Mouse (Mus musculus): ENCODE results near the gene Son.

Gene Son

GRCm38 (mm10) chr16:91688619-91689334 is 41.5 kb downstream of the Son start, which contains the start of gene Donson:
Gene Donson (minus strand): TSS chr16:91688770.
- peak; percentile 93 for DNase-seq

- no peak for DNase-seq
These were observed 42.5 kb downstream of the Son start for GRCm38 (mm10) chr16:91689791-91690190.

DNA sequence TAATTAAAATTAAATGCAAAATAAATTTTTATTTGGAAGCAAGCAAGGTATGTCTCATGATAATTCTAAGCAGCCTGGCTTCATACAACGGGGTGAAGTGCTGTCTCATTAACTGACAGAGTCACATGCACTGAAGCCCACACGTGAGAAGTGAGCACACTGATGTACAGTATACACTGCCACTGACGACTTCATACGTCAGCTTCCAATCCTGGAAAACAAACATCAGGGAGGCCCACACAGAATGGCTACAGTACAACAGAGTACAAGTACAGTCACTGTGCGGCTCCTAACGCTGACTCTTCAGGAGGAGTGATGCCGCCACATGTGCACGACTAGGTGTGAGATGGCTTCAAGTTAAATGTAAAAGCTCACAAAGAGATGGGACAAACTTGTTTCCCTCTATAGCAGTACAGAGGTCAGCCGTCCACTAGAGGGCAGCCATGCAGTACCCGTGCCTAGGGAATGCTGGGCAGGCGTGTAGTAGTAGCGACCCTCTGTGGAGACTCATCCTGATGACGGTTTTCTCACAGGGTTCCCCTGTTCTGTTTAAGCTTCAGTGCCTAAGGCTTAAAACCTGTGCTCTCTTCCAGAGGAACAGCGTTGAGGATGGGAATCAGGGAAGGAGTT is 47.3 kb downstream of the Son start:
- peak; percentile 61 for DNase-seq

GRCm38 (mm10) chr16:91695108-91695755 is 47.9 kb downstream of the Son start:
- DNase-seq, result no peak

DNA sequence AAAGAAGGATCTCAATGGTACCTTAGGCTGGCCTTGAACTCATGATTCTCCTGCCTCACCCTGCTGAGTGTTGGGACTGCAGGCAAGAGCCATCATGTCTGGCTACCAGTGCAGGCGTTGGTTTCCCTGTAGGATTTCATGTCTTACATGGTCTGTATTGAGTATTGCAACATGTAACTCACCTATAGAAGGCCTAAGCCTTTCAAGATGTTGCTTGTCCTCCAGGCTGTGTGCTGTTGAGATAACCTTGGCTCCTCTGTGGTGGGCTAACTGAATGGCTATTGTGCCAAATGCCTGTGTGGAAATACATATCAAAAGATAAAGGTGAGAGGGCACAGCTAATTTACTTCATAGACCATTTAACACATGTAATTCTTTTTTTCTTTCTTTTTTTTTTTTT is 51.7 kb downstream of the Son start:
- no peak for DNase-seq

DNA sequence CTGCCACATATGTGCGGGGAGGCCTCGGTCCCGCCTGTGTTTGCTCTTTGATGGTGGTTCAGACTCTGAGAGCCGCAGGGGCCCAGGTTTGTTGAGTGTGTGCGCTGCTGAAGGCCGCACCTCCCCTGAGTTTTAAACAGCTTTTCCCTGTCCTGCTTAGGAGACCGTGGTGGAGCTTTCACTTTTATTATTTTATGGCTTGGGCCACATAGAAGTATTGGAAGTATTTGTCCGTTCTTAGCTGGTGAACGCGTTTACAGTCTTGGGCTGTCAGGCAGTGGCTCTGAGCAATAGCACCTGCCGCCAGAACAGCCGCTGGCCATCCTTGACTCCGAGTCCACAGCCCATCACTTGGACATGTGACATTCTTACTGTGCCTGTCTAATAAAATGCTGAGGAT is 54.6 kb downstream of the Son start:
- no peak for DNase-seq

- no peak for DNase-seq
These were observed 55.5 kb downstream of the Son start for GRCm38 (mm10) chr16:91702771-91703188.

- no peak for DNase-seq
These were observed 57.5 kb downstream of the Son start for GRCm38 (mm10) chr16:91704603-91705340.

DNA sequence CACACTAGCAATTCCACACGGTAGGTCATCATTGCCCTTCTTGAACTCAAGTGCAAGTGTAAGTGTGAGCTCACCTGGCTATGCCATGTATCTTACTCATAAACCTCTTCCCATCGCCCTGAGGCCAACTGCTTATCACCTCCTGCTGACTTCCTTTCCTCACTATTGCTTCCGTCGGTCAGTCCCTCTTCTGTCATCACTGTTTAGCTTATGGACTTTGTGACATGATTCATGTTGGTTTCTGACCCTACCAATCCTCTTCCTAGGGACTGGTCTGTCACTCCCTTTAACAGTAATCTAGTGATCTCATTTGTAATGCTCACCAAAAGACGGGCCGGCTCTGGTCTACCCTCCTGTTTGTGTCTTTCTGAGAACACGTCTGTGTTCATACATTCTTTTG is 62.9 kb downstream of the Son start:
- no peak for DNase-seq

DNA sequence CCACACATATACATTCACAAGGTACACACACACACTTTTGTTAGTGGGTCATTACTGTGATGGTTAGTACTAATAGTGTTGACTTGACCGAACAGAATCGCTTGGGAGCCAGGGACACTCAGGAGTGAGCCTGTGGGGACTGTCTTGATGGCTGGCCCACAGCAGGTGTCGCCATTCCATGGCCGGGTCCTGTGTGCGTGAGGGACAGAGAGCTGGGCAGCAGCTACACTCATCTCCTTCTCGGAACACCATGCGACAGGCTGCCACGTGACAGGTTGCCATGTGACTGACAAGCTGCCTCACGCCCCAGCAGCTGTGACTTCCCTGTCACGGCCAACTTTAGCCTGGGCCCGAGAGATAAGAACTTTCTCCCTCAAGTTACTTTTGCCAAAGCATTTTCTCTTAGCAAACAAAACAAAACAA is 69.6 kb downstream of the Son start:
- no peak for DNase-seq

DNA sequence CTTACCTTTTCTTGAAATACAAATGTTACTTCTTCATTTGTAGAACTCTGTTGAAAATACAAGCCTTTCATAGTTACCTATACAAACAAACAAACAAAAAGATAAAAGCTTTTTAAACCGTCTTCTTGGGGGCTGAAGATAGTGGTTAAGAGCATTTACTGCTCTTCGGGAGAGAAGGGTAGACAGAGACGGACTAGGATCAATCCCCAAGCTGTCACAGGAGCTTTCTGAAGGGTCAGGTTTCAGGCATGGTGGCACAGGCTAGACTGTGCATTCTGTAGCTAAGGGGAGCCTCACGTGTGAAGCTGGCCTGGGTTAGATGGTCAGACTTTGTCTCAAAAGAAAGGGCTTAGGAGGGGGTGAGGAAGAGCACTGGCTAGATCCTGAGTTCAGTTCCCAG is 70.1 kb downstream of the Son start:
- DNase-seq, result no peak

- peak; percentile 66 for DNase-seq
These were observed 76.9 kb downstream of the Son start for GRCm38 (mm10) chr16:91724247-91724646.

DNA sequence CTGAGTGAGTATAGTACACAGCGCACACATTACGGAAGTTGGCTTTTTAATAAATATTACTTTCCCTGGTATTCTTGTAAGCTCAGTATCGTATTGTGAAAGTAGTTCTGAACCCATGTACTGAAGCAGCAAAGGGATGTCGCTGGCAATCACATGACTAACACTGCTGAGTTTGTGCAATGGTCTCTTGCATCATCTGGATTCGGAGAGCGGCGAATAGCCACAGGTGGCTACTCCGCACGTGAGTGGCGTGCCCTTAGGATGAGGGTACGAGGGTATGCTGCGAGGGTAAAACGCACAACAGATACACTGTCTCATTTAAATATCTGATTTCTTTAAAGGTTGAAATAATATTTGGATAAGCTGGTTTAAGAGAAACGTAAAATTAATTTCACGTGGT is 80.1 kb downstream of the Son start:
- DNase-seq, result peak; percentile 63

DNA sequence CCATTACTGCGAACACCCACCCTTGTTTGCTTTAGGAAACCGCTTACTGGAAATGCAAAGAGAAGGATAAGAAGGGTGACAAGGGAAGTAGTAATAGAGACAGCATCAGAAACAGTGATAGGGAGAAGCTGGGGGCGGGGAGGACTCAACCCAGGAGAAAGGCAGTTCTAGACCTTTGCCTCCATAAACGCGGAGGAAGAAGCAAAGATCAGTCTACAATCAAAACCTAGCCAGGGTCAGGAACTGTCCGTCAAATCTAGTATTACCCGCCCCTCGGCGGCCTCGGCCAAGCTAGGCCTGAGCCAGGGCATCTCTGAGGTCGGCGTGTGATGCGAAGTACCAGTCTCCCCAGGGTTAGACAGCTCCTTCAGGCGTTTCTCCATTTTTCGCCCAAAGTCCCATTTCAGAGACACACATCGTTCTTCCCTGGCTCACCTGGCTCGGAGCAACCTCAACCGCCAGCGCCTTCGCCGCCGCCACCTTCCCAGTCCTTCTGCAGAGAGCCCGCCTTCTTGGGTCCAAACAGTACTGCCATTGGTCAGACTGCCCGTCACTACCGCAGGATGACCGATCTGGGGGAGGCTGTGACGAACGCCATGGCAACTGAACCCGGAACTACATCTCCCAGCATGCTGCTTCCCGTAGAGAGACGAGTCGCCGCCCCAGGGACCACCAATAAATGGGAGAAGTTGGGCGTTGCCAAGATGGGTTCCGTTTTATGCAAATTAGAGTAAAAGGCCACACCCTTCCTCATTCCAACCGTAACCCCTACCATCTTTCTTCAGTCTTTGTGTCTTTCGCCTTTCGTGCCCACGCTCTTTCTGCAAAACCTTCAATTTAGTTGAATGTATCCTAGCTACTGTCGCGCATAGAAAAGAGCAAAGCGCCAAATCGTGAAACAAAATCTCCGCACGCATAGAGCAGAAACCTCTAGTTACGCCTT is 81.1 kb downstream of the Son start, which contains the start of gene Cryzl1:
TSS of gene Cryzl1 (minus strand) at position 853 of the 943 bp plus-strand sequence.
- DNase-seq, result peak; percentile 100
